Mouse (Mus musculus): ENCODE measurements around the gene Afap1l2. TPM values are rescaled to one million over a fixed set of nuclear protein-coding genes. Genes with fewer than 3 reads are reported as not detected.

Gene Afap1l2
- total and polyA plus RNA-seq, 2 experiments from 2014 or later, result 2.3 to 2.7 TPM

DNA sequence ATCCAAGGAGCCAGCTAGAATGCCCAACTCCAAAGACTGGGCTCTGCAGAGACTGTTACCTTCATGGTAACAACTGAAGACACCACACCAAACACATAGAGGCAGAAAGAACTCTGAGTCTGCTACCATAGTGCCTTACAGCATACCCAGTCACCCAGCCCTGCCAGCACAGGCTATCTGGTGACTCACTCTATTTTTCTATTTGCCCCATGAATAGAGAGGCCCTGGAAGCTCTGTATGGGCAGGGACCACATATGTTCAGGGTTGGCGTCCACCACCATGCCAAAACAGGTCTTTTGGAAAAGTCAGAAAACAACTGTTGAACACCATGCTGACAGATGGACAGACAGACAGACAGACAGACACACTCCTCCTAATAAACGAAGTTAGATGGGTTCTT lies 49.0 kb downstream of the Afap1l2 start:
- Histone ChIP-seq H3K9me3 (replicated peaks; ENCODE audit: control insufficient read depth, low read length) (no peaks in the 10 kb centered on the region), H3K27me3 (ENCODE audit: control insufficient read depth, insufficient read depth, low read length) (no peaks in the 10 kb centered on the region), H3K36me3 (replicated peaks; ENCODE audit: control insufficient read depth, insufficient read depth, low read length) (no peaks in the 10 kb centered on the region), H3K27ac (ENCODE audit: low read depth) (no peak overlapping the region), H3K4me1 (ENCODE audit: control insufficient read depth, insufficient read depth) (peaks cover 11% of the 10 kb centered on the region), H3K4me3 (ENCODE audit: low read depth, low read length) (no peak overlapping the region), H3K9ac (replicated peaks; ENCODE audit: low read depth, low read length) (no peak overlapping the region), H3K4me2 (ENCODE audit: low read depth, low read length) (no peak overlapping the region)
- 70% methylated on average over 2 of the region's 2 CpGs for WGBS
- no peak for ATAC-seq (ENCODE audit: insufficient read depth, low read depth)
- TF ChIP-seq EP300 (IDR thresholded peaks at IDR 0.05; ENCODE audit: low read depth), result no peak
- TF ChIP-seq CTCF (IDR thresholded peaks at IDR 0.05; ENCODE audit: low read depth), result no peak
- no peak for DNase-seq (ENCODE audit: low spot score)

DNA sequence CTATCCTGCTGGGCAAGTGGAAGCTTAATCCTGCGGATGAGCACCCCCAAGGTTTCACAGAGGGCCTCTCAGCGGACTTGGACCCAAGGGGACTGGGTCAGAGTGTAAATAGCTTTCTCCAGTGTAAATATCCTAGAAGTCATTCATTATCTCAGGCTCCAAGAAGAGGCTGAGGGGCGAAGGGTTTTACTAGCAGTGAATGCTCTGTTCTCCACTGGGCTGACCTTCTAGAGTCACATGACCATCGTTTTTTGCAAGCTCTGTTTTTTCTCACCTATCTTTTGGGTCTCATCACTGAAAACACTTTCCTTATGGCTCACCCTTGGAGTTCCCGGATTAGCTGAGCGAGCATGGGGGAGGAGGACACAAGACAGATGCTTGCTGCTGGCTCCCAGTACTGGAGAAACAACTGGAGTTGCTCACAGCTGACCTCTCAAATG lies 49.4 kb downstream of the Afap1l2 start:
- no peak overlapping the region for H3K4me2 ChIP-seq (ENCODE audit: low read depth, low read length)
- no peak for TF ChIP-seq EP300 (IDR thresholded peaks at IDR 0.05; ENCODE audit: low read depth)
- no peak for TF ChIP-seq CTCF (IDR thresholded peaks at IDR 0.05; ENCODE audit: low read depth)
- H3K9ac ChIP-seq (replicated peaks; ENCODE audit: low read depth, low read length), result no peak overlapping the region
- 51% methylated on average over 6 of the region's 6 CpGs for WGBS
- no peak overlapping the region for H3K4me3 ChIP-seq (ENCODE audit: low read depth, low read length)
- H3K36me3 ChIP-seq (replicated peaks; ENCODE audit: control insufficient read depth, insufficient read depth, low read length), result no peaks in the 10 kb centered on the region
- ATAC-seq (ENCODE audit: insufficient read depth, low read depth) (no peak), DNase-seq (ENCODE audit: low spot score) (no peak)
- peaks cover 11% of the 10 kb centered on the region for H3K4me1 ChIP-seq (ENCODE audit: control insufficient read depth, insufficient read depth)
- no peaks in the 10 kb centered on the region for H3K9me3 ChIP-seq (replicated peaks; ENCODE audit: control insufficient read depth, low read length)
- no peaks in the 10 kb centered on the region for H3K27me3 ChIP-seq (ENCODE audit: control insufficient read depth, insufficient read depth, low read length)
- H3K27ac ChIP-seq (ENCODE audit: low read depth), result no peak overlapping the region

DNA sequence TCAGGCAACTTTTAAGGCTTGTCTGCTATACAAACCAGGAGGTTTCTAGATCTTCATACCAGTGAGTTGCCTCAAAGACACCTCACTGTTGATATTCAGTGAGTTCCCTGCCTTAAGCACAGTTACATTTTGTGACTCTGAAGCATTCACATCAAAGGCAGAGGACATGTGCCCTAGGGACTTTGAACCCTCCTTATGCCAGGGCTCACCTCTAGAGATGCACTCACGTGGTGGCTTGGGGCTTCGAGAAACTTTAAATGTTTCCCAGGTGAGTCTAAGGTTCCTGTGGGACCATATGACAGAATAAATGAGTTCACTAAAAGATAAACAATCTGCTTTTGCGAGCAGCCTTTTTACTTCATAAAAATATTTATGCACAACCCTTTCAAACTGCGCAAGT lies 50.0 kb downstream of the Afap1l2 start:
- H3K9ac ChIP-seq (replicated peaks; ENCODE audit: low read depth, low read length), result no peak overlapping the region
- DNase-seq (ENCODE audit: low spot score), result no peak
- 81% methylated on average over 4 of the region's 4 CpGs for WGBS
- H3K4me1 ChIP-seq (ENCODE audit: control insufficient read depth, insufficient read depth), result peaks cover 11% of the 10 kb centered on the region
- H3K36me3 ChIP-seq (replicated peaks; ENCODE audit: control insufficient read depth, insufficient read depth, low read length), result no peaks in the 10 kb centered on the region
- H3K4me3 ChIP-seq (ENCODE audit: low read depth, low read length), result no peak overlapping the region
- H3K4me2 ChIP-seq (ENCODE audit: low read depth, low read length), result no peak overlapping the region
- no peak for ATAC-seq (ENCODE audit: insufficient read depth, low read depth)
- no peaks in the 10 kb centered on the region for H3K27me3 ChIP-seq (ENCODE audit: control insufficient read depth, insufficient read depth, low read length)
- no peaks in the 10 kb centered on the region for H3K9me3 ChIP-seq (replicated peaks; ENCODE audit: control insufficient read depth, low read length)
- TF ChIP-seq CTCF (IDR thresholded peaks at IDR 0.05; ENCODE audit: low read depth), result no peak
- TF ChIP-seq EP300 (IDR thresholded peaks at IDR 0.05; ENCODE audit: low read depth), result no peak
- H3K27ac ChIP-seq (ENCODE audit: low read depth), result no peak overlapping the region

GRCm38 (mm10) chr19:56955568-56956513 lies 52.2 kb downstream of the Afap1l2 start:
- DNase-seq (ENCODE audit: low spot score) (no peak), ATAC-seq (ENCODE audit: insufficient read depth, low read depth) (no peak)
- no peaks in the 10 kb centered on the region for H3K36me3 ChIP-seq (replicated peaks; ENCODE audit: control insufficient read depth, insufficient read depth, low read length)
- no peak overlapping the region for H3K4me3 ChIP-seq (ENCODE audit: low read depth, low read length)
- TF ChIP-seq CTCF (IDR thresholded peaks at IDR 0.05; ENCODE audit: low read depth) (no peak), EP300 (IDR thresholded peaks at IDR 0.05; ENCODE audit: low read depth) (no peak)
- H3K27me3 ChIP-seq (ENCODE audit: control insufficient read depth, insufficient read depth, low read length), result no peaks in the 10 kb centered on the region
- H3K4me2 ChIP-seq (ENCODE audit: low read depth, low read length), result no peak overlapping the region
- no peaks in the 10 kb centered on the region for H3K9me3 ChIP-seq (replicated peaks; ENCODE audit: control insufficient read depth, low read length)
- H3K9ac ChIP-seq (replicated peaks; ENCODE audit: low read depth, low read length), result no peak overlapping the region
- H3K4me1 ChIP-seq (ENCODE audit: control insufficient read depth, insufficient read depth), result peaks cover 11% of the 10 kb centered on the region
- WGBS, result 81% methylated on average over 20 of the region's 20 CpGs
- no peak overlapping the region for H3K27ac ChIP-seq (ENCODE audit: low read depth)

DNA sequence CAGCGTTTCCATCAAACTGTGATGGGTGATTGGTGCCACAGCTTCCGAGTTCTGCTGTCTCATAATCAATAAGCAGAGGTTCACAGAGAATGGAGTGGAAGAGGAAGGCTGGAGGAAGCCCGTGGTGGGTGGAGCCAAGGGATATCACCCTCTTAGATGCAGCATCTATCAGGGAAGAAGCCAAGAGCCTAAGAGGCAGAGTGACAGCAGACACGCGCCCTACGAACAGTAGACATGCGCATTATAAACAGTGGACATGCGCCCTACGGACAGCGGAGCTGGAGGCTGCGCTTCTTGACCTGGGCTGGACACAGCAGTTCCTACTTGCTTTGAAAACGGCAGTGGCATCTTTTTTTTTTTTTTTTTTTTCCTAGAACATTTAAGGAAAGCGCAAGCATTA lies 53.2 kb downstream of the Afap1l2 start:
- peaks cover 9% of the 10 kb centered on the region for H3K4me1 ChIP-seq (ENCODE audit: control insufficient read depth, insufficient read depth)
- no peak overlapping the region for H3K4me2 ChIP-seq (ENCODE audit: low read depth, low read length)
- no peaks in the 10 kb centered on the region for H3K27me3 ChIP-seq (ENCODE audit: control insufficient read depth, insufficient read depth, low read length)
- DNase-seq (ENCODE audit: low spot score), result no peak
- TF ChIP-seq EP300 (IDR thresholded peaks at IDR 0.05; ENCODE audit: low read depth) (no peak), CTCF (IDR thresholded peaks at IDR 0.05; ENCODE audit: low read depth) (no peak)
- no peaks in the 10 kb centered on the region for H3K36me3 ChIP-seq (replicated peaks; ENCODE audit: control insufficient read depth, insufficient read depth, low read length)
- no peak overlapping the region for H3K27ac ChIP-seq (ENCODE audit: low read depth)
- H3K9me3 ChIP-seq (replicated peaks; ENCODE audit: control insufficient read depth, low read length), result no peaks in the 10 kb centered on the region
- no peak overlapping the region for H3K9ac ChIP-seq (replicated peaks; ENCODE audit: low read depth, low read length)
- ATAC-seq (ENCODE audit: insufficient read depth, low read depth), result no peak
- 83% methylated on average over 13 of the region's 13 CpGs for WGBS
- no peak overlapping the region for H3K4me3 ChIP-seq (ENCODE audit: low read depth, low read length)

All from heart, postnatal 0 days (tissue).